Mouse (Mus musculus): ENCODE results near the gene Coq7. TPM values are rescaled to one million over a fixed set of nuclear protein-coding genes. Genes with fewer than 3 reads are reported as not detected.

Gene Coq7
- polyA plus RNA-seq, 1 experiment from 2014 or later: 88.9 TPM

DNA sequence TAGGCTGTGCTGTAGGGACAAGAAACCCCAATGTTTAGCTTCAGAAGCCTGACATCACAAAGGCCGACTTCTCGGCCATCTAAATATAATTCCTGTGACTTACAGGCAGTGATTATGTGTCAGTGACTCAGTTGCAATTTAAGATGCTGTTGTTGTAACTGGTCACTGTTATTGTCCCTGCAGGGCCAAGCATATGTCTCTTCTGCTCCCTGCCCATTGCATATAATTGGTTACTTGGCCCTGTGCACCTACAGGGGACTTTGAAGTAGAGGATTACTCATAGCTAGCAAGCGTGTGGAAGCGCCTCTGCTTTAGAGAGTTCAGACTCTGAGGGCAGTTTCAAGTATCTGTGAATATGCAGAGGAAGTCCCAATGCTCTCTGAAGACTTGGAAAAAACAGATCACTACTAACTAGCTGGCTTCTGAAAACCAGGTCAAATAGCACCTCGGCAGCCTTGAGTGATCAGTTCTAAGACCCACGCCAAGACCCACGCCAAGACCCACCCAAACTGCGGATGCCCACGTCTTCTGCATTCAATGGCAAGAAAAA, 52.9 kb downstream of the Coq7 start:
- H3K27me3 ChIP-seq: no peaks in the 10 kb centered on the region
- H3K9me3 ChIP-seq: 0 out of 2 replicates have a peak, but pooled peaks cover under 1% of the 10 kb centered on the region
- H3K27ac ChIP-seq: no peak overlapping the region
- peaks cover 10% of the 10 kb centered on the region; the same call in 1 of the 2 replicates for H3K36me3 ChIP-seq
- H3K4me2 ChIP-seq: no peak overlapping the region
- ATAC-seq (ENCODE audit: insufficient number of reproducible peaks, insufficient read depth, low FRiP score, low TSS enrichment, low read depth): no peak
- no peak overlapping the region for H3K9ac ChIP-seq
- WGBS: 82% methylated on average over 9 of the region's 9 CpGs
- no peaks in the 10 kb centered on the region for H3K4me1 ChIP-seq
- no peak overlapping the region for H3K4me3 ChIP-seq

DNA sequence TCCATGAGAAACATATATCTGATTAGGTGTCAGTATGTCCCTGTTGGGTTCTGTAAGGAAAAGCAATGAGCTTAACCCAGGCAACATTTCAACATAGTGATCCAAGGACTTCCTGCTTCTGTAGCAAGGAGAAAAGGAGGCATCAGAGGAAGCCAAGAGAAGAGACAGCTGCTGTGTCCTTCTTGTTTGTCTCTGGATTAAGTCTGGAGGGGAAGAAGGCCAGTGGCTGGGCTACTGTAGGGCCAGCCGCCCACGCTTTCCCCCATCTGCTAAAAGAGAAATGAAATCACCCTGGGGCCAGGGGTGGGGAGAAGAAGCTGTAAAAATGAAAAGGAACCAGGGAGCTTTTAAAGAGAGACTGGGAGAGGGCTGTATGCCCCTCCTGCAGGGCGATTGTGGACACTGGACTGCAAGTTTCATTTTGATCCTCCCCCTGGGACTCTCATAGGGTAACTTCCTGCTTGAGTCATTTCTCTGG, 54.3 kb downstream of the Coq7 start:
- ATAC-seq (ENCODE audit: insufficient number of reproducible peaks, insufficient read depth, low FRiP score, low TSS enrichment, low read depth): no peak
- no peak overlapping the region for H3K4me2 ChIP-seq
- H3K36me3 ChIP-seq: 0 out of 2 replicates have a peak, but pooled peaks cover under 1% of the 10 kb centered on the region
- no peak overlapping the region for H3K27ac ChIP-seq
- H3K9me3 ChIP-seq: peaks cover 7% of the 10 kb centered on the region; the same call in 1 of the 2 replicates
- no peak overlapping the region for H3K9ac ChIP-seq
- no peaks in the 10 kb centered on the region for H3K27me3 ChIP-seq
- no peaks in the 10 kb centered on the region for H3K4me1 ChIP-seq
- WGBS: 44% methylated on average over 3 of the region's 3 CpGs
- H3K4me3 ChIP-seq: no peak overlapping the region

DNA sequence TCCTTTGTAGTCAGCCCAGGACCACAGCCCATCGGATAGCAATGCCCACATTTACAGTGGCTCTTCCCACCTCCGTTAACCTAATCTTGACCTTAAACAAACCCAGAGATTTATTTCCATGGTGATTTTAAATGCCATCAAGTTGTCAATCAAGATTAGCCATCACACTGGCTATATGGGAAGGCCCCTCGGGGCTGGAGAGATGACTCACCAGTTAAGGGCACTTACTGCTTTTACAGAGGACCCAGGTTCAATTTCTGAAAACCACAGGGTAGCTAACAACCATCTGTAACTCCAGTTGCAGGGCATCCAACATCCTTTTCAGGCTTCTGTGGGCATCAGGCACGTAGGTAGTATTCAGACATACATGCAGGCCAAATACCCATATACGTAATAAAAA, 56.7 kb downstream of the Coq7 start:
- Histone ChIP-seq H3K4me1 (no peaks in the 10 kb centered on the region), H3K36me3 (no peaks in the 10 kb centered on the region), H3K9me3 (peaks cover 7% of the 10 kb centered on the region; the same call in 1 of the 2 replicates), H3K27me3 (no peaks in the 10 kb centered on the region), H3K4me3 (no peak overlapping the region), H3K4me2 (no peak overlapping the region), H3K27ac (no peak overlapping the region), H3K9ac (no peak overlapping the region)
- WGBS: 58% methylated on average over 5 of the region's 5 CpGs
- no peak for ATAC-seq (ENCODE audit: insufficient number of reproducible peaks, insufficient read depth, low FRiP score, low TSS enrichment, low read depth)

DNA sequence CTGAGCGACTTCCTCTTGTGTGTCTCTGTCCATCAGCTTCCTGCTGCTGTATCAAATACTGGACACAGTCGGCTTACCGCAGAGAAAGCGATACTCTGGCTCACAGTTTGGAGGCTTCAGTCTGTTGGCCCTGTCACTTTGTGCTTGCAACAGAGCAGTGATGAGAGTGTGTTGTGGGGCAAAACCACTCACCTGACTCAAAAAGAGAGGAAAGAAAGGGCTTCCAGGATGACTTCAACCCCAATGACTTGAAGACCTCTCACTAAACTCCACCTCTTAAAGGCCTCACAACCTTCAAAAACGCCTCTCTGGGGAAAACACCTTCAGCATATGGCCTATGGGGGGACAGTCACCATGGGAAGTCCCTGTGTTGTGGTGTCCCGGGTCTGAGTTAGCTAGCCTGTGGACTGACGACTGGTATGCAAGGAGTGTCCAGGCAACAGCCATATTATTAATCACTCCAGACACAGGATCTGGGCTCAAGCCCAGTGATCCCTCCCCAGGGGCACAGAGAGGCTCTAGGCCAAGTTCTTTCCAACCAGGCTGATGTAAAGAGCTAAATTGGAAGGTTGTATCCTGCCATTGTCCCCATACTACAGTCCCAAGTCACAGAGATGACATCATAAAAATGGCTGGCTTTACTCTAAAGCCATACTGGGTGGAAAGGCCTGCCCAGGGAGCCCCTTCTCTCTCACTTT, 58.0 kb downstream of the Coq7 start:
- no peaks in the 10 kb centered on the region for H3K36me3 ChIP-seq

DNA sequence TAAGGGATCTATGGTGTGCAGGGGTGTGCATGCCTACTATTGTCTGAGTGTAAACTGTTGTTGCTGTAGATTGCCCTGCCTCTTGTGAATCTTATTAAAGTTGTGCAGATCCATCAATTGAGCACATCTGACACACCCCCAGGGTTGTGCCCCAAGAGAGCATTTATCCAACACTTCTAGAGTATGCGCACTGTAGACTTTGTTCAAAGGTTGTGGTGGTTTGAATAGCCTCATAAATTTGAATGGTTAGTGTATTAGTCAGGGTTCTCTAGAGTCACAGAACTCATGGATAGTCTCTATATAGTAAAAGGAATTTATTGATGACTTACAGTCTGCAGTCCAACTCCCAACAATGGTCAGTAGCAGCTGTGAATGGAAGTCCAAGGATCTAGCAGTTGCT, 60.3 kb downstream of the Coq7 start:
- H3K36me3 ChIP-seq: no peaks in the 10 kb centered on the region
- H3K27ac ChIP-seq: no peak overlapping the region
- 92% methylated on average over 1 of the region's 1 CpGs for WGBS
- H3K9ac ChIP-seq: no peak overlapping the region
- H3K27me3 ChIP-seq: no peaks in the 10 kb centered on the region
- no peak overlapping the region for H3K4me2 ChIP-seq
- H3K9me3 ChIP-seq: peaks cover 7% of the 10 kb centered on the region; the same call in 1 of the 2 replicates
- no peak overlapping the region for H3K4me3 ChIP-seq
- no peak for ATAC-seq (ENCODE audit: insufficient number of reproducible peaks, insufficient read depth, low FRiP score, low TSS enrichment, low read depth)
- no peaks in the 10 kb centered on the region for H3K4me1 ChIP-seq

More for the DNA sequence above, 58.0 kb downstream of the Coq7 start:
- Histone ChIP-seq H3K4me2 (no peak overlapping the region), H3K9ac (no peak overlapping the region), H3K4me1 (no peaks in the 10 kb centered on the region), H3K9me3 (peaks cover 7% of the 10 kb centered on the region; the same call in 1 of the 2 replicates), H3K27ac (no peak overlapping the region), H3K27me3 (no peaks in the 10 kb centered on the region), H3K4me3 (no peak overlapping the region)
- ATAC-seq (ENCODE audit: insufficient number of reproducible peaks, insufficient read depth, low FRiP score, low TSS enrichment, low read depth): no peak
- WGBS: 83% methylated on average over 7 of the region's 7 CpGs

DNA sequence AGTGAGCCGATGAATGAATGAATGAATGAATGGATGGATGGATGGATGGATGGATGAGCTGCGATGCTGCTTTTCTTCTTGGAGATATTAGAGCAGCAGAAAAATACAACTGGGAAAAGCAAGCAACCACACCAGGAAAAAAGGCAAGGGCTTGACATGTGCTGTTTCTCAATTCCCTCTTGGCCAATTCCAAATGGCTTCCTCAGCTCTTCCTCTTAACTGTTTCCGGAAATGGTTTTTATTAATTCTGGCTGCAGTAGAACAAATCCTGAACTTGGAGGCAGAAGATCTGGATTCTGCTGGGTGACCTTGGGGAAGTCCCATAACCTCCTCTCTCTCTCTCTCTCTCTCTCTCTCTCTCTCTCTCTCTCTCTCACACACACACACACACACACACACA, 65.1 kb downstream of the Coq7 start:
- Histone ChIP-seq H3K4me3 (no peak overlapping the region), H3K27me3 (no peaks in the 10 kb centered on the region), H3K27ac (no peak overlapping the region), H3K9ac (no peak overlapping the region), H3K9me3 (no peaks in the 10 kb centered on the region), H3K4me1 (peaks cover 2% of the 10 kb centered on the region; the same call in 1 of the 2 replicates), H3K36me3 (no peaks in the 10 kb centered on the region), H3K4me2 (no peak overlapping the region)
- WGBS: 88% methylated on average over 3 of the region's 3 CpGs
- no peak for ATAC-seq (ENCODE audit: insufficient number of reproducible peaks, insufficient read depth, low FRiP score, low TSS enrichment, low read depth)

DNA sequence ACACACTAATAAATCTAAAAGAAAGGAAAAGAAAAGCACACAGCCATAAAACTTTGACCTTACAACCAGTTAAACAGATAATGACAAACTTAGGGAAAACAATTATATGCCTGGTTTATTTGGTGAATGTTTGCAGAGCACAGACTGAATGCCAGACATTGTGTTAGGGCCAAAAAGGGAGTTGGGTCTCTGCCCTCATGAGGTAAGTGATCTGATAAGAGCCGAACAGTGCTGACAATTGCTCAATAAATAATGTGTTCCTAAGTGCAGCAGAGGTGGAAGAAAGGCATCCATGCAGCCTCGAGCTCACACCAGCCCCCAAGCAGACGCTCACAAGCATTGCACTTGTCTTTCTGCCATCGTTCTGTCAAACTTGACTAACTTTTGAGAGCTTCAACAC, 68.7 kb downstream of the Coq7 start:
- Histone ChIP-seq H3K36me3 (no peaks in the 10 kb centered on the region), H3K27ac (no peak overlapping the region), H3K9me3 (no peaks in the 10 kb centered on the region), H3K4me3 (no peak overlapping the region), H3K4me1 (peaks cover 5% of the 10 kb centered on the region; the same call in 1 of the 2 replicates), H3K9ac (no peak overlapping the region), H3K27me3 (no peaks in the 10 kb centered on the region), H3K4me2 (no peak overlapping the region)
- WGBS: 63% methylated on average over 4 of the region's 4 CpGs
- ATAC-seq (ENCODE audit: insufficient number of reproducible peaks, insufficient read depth, low FRiP score, low TSS enrichment, low read depth): no peak

DNA sequence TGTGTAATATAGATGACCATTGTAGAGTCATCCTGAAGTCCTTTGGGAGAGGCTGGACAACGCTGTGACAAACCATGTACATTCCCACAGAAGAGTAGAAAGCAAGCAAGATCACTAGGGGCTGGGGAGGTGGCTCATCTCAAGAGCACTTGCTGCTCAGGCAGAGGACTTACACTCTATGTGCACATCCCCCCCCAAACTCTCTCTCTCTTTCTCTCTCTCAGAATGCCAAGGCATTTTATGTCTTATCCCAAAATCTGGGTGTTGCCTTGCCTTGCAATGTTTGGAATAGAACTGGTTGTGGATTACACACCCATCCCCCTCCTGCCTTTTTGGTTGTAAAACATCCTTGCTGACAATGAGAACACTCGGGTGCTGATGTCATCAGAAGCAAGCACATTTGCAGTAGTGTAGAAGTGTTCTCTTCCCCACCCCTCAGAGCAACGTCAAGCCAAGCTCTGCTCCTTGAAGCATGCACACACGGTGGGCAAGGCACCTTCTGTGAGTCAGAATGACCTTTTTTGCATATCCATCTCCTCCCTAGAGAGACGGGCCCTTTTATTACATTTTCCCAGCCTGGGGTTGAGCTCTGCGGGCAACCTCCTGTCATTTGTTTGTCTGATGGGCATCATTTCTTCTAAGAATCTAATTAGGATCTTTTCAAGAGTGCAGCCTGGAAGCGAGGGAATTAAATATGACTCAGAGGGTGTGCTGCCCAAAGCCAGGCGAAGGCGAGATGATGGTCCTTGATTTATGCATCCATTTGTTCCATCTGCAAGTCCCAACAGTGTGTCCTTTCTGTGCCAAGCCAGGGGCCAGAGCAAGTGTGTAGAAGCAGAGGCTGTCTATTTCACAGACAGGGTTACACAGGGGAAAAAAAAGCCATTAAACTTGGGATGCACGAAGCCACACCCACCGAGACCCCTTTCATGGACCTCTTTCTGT, 70.1 kb downstream of the Coq7 start:
- H3K4me2 ChIP-seq: no peak overlapping the region
- no peak overlapping the region for H3K9ac ChIP-seq
- no peak for ATAC-seq (ENCODE audit: insufficient number of reproducible peaks, insufficient read depth, low FRiP score, low TSS enrichment, low read depth)
- WGBS: 53% methylated on average over 11 of the region's 11 CpGs
- H3K27ac ChIP-seq: no peak overlapping the region
- H3K36me3 ChIP-seq: no peaks in the 10 kb centered on the region
- H3K27me3 ChIP-seq: no peaks in the 10 kb centered on the region
- peaks cover 5% of the 10 kb centered on the region; the same call in 1 of the 2 replicates for H3K4me1 ChIP-seq
- no peak overlapping the region for H3K4me3 ChIP-seq
- no peaks in the 10 kb centered on the region for H3K9me3 ChIP-seq

DNA sequence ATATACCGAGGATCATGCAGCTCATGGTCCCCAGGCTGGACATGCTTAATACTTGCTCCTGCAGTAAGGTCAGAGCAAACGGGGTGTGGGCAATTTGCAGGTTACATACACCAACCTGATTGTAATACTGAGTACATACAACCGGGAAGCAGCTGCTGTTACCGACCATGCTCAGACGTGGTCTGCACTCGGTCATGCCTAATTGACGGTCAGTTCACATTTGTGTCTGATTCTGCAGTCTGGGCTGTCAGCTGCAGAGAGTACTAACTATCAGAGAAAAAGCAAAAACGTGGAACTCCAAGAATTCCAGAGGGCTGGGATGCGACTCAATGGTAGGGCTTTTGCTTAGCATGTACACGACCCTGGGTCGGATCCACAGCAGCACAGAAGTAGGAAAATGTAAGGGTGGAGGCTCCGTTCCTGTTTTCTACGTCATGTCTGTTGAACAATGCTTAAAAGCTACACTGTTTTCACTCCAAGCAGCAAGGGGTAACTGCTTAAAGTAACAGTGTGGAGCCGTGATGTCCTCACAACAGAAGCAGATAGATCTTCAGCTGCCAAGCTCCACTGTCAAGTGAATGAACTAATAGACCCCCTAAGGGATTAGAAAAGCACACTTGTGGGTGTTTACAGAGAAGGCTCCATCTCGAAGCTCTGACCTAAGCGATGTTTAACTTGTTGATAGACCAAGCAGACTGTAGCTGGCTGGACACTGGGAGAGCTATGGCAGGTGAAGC, 71.6 kb downstream of the Coq7 start:
- Histone ChIP-seq H3K27me3 (no peaks in the 10 kb centered on the region), H3K9me3 (no peaks in the 10 kb centered on the region), H3K4me2 (no peak overlapping the region), H3K4me3 (no peak overlapping the region), H3K36me3 (no peaks in the 10 kb centered on the region), H3K27ac (no peak overlapping the region), H3K4me1 (peaks cover 5% of the 10 kb centered on the region; the same call in 1 of the 2 replicates), H3K9ac (no peak overlapping the region)
- 56% methylated on average over 16 of the region's 16 CpGs for WGBS
- no peak for ATAC-seq (ENCODE audit: insufficient number of reproducible peaks, insufficient read depth, low FRiP score, low TSS enrichment, low read depth)

All from embryonic facial prominence, embryonic 13.5 days (tissue).